Comparison of ENCODE assay signal across 8 mouse cellular contexts in genomic region chr17:25187784-25188149, GRCm38 (mm10). TPM values are rescaled to one million over a fixed set of nuclear protein-coding genes. Genes with fewer than 3 reads are reported as not detected.
DNase-seq lines count a peak whose midpoint lies in the region; ATAC-seq and TF ChIP-seq lines count a peak whose summit lies in the region.

No protein-coding gene starts in this region.

- TF ChIP-seq EP300 in MEL (IDR thresholded peaks at IDR 0.05; ENCODE audit: low read depth in 1 of 2, low read length in 2 of 2): no peak

- peak overlapping the region; percentile 84 for H3K27ac ChIP-seq in heart, embryonic 16.5 days (ENCODE audit: low read length)
- peak overlapping the region; percentile 61 for H3K27ac ChIP-seq in MEL (ENCODE audit: control insufficient read depth, low read depth, low read length)
- H3K27ac ChIP-seq in midbrain, embryonic 11.5 days (ENCODE audit: low read depth, low read length): peak overlapping the region; percentile 30; the same call in 1 of the 2 replicates

- H3K9me3 ChIP-seq in heart, embryonic 16.5 days (replicated peaks; ENCODE audit: control insufficient read depth, low read length): no peaks in the 10 kb centered on the region
- no peaks in the 10 kb centered on the region for H3K9me3 ChIP-seq in MEL (replicated peaks; ENCODE audit: insufficient read depth, low read length)
- H3K9me3 ChIP-seq in midbrain, embryonic 11.5 days (ENCODE audit: control insufficient read depth, low read length): no peaks in the 10 kb centered on the region

- peaks cover 37% of the 10 kb centered on the region for H3K79me2 ChIP-seq in MEL (ENCODE audit: control insufficient read depth, insufficient read depth, low read length, poor library complexity)

- no peak for TF ChIP-seq RAD21 in MEL (IDR thresholded peaks at IDR 0.05; ENCODE audit: low read depth, low read length)

- H3K36me3 ChIP-seq in heart, embryonic 16.5 days (ENCODE audit: control insufficient read depth, insufficient read depth): peaks cover 5% of the 10 kb centered on the region; the same call in 1 of the 2 replicates
- peaks cover 5 to 11% of the 10 kb centered on the region in 2 experiments; a peak in 3 of 4 replicates for H3K36me3 ChIP-seq in MEL (ENCODE audit: control insufficient read depth in 1 of 2, insufficient read depth in 2 of 2, low read length in 2 of 2)
- H3K36me3 ChIP-seq in midbrain, embryonic 11.5 days (ENCODE audit: control insufficient read depth, insufficient read depth, low read length): no peaks in the 10 kb centered on the region

- TF ChIP-seq CTCF in MEL (IDR thresholded peaks at IDR 0.05 in 2 of 3, conservative IDR thresholded peaks at IDR 0.05 in 1 of 3; ENCODE audit: control insufficient read depth in 1 of 3, insufficient read depth in 1 of 3, low read depth in 2 of 3, low read length in 3 of 3, poor library complexity in 1 of 3, severe bottlenecking in 1 of 3): no peak

- H3K4me1 ChIP-seq in heart, embryonic 16.5 days (ENCODE audit: control insufficient read depth, insufficient read depth, low read length): peaks cover 22% of the 10 kb centered on the region
- H3K4me1 ChIP-seq in MEL (ENCODE audit: control insufficient read depth in 1 of 2, insufficient read depth in 2 of 2, low read length in 2 of 2): peaks cover 4 to 18% of the 10 kb centered on the region in 2 experiments
- H3K4me1 ChIP-seq in midbrain, embryonic 11.5 days (ENCODE audit: control insufficient read depth, insufficient read depth, low read length): peaks cover 21% of the 10 kb centered on the region

- 0 out of 2 replicates have a peak, but pooled peaks cover 3% of the 10 kb centered on the region for H3K27me3 ChIP-seq in heart, embryonic 16.5 days (ENCODE audit: control insufficient read depth, insufficient read depth, low read length)
- no peaks in the 10 kb centered on the region for H3K27me3 ChIP-seq in MEL (ENCODE audit: control insufficient read depth in 1 of 2, insufficient read depth in 2 of 2, low read length in 2 of 2)
- no peaks in the 10 kb centered on the region for H3K27me3 ChIP-seq in midbrain, embryonic 11.5 days (ENCODE audit: control insufficient read depth, insufficient read depth, low read length)

- H3K4me3 ChIP-seq in heart, embryonic 16.5 days (ENCODE audit: low read length): peak overlapping the region; percentile 90
- H3K4me3 ChIP-seq in MEL (ENCODE audit: control insufficient read depth in 1 of 2, insufficient read depth in 1 of 2, low read depth in 2 of 2, low read length in 2 of 2): peak overlapping the region; percentile 66 to 98
- H3K4me3 ChIP-seq in midbrain, embryonic 11.5 days (ENCODE audit: low read depth, low read length): peak overlapping the region; percentile 98

- 6% methylated on average over 11 of the region's 11 CpGs for WGBS in heart, embryonic 16.5 days
- 7% methylated on average over 11 of the region's 11 CpGs for WGBS in midbrain, embryonic 11.5 days

- H3K4me2 ChIP-seq in heart, embryonic 16.5 days (ENCODE audit: low read depth, low read length): peak overlapping the region; percentile 79
- peak overlapping the region; percentile 80 for H3K4me2 ChIP-seq in midbrain, embryonic 11.5 days

- no peak; a peak in 1 of 4 replicates for TF ChIP-seq POLR2A in MEL (IDR thresholded peaks at IDR 0.05; ENCODE audit: control insufficient read depth in 1 of 2, insufficient read depth in 1 of 2, low read depth in 1 of 2, low read length in 2 of 2, poor library complexity in 1 of 2)

- no peak for ATAC-seq in heart, embryonic 16.5 days (replicated peaks; ENCODE audit: extremely low read depth, insufficient read depth, low FRiP score)
- no peak for ATAC-seq in midbrain, embryonic 11.5 days (ENCODE audit: low FRiP score)

- peak overlapping the region; percentile 95 for H3K9ac ChIP-seq in heart, embryonic 16.5 days (ENCODE audit: low read length)
- H3K9ac ChIP-seq in MEL (ENCODE audit: control insufficient read depth, low read depth, low read length, poor library complexity, severe bottlenecking): peak overlapping the region; percentile 75
- peak overlapping the region; percentile 86 for H3K9ac ChIP-seq in midbrain, embryonic 11.5 days (ENCODE audit: low read length)

- intact Hi-C loops in heart, postnatal 25 days (cut with DNase I): no loop called here
- intact Hi-C loops in heart, postnatal 36 days (cut with DNase I): loop anchor here (5.0 to 10.0 kb wide), 2 partner anchors 250 to 443 kb away; partner anchors contain the start of gene Mapk8ip3

- DNase-seq in heart, postnatal 25 days (ENCODE audit: low spot score): no peak
- DNase-seq in MEL (ENCODE audit: low read depth, low spot score): no peak
- peak; percentile 10 to 15 for DNase-seq in heart, postnatal 36 days
- peak; percentile 85 for DNase-seq in midbrain, embryonic 11.5 days (ENCODE audit: low spot score, missing footprints)
- no peak for DNase-seq in layer of hippocampus, postnatal 14 days (ENCODE audit: low spot score in 2 of 2)
- DNase-seq in thymus, postnatal 25 days: no peak
- no peak for DNase-seq in MN1 (ENCODE audit: low spot score)

TF ChIP-seq in MEL, 35 proteins besides CTCF, POLR2A, EP300 and RAD21 (continues in another document):
- no peak for TF ChIP-seq SIN3A (IDR thresholded peaks at IDR 0.05; ENCODE audit: low read length)
- no peak for TF ChIP-seq MAFK (IDR thresholded peaks at IDR 0.05; ENCODE audit: borderline replicate concordance, low read depth, low read length)
- TF ChIP-seq NELFE (IDR thresholded peaks at IDR 0.05; ENCODE audit: low read depth, low read length): no peak
- TF ChIP-seq TCF12 (IDR thresholded peaks at IDR 0.05; ENCODE audit: low read depth, low read length): no peak
- no peak for TF ChIP-seq ZNF384 (IDR thresholded peaks at IDR 0.05; ENCODE audit: low read depth, low read length)
- no peak for TF ChIP-seq TBP (IDR thresholded peaks at IDR 0.05; ENCODE audit: low read depth, low read length)
- TF ChIP-seq POLR2AphosphoS2 (IDR thresholded peaks at IDR 0.05; ENCODE audit: low read length): no peak
- TF ChIP-seq TAL1 (IDR thresholded peaks at IDR 0.05; ENCODE audit: low read length): no peak
- no peak for TF ChIP-seq MEF2A (IDR thresholded peaks at IDR 0.05; ENCODE audit: extremely low read depth, insufficient replicate concordance, low read depth, low read length, poor library complexity, severe bottlenecking)
- TF ChIP-seq SMC3 (IDR thresholded peaks at IDR 0.05; ENCODE audit: low read depth, low read length): no peak
- TF ChIP-seq ZC3H11A (IDR thresholded peaks at IDR 0.05; ENCODE audit: low read depth, low read length): no peak
- no peak for TF ChIP-seq GATA1 (IDR thresholded peaks at IDR 0.05; ENCODE audit: low read depth, low read length)
- TF ChIP-seq HCFC1 (IDR thresholded peaks at IDR 0.05; ENCODE audit: low read depth, low read length): no peak
- TF ChIP-seq USF2 (IDR thresholded peaks at IDR 0.05; ENCODE audit: borderline replicate concordance in 1 of 2, insufficient read depth in 1 of 2, low read depth in 1 of 2, low read length in 2 of 2): no peak

RNA-seq across cellular contexts. Expression of gene Unkl, which starts 0.4 kb away (rescaled TPM):
- polyA plus RNA-seq in heart, embryonic 16.5 days (2015; fragmentation: Nextera tagmentation; extraction: Ambion mirVana): 5.4 and 6.1 TPM in 2 replicates
- total RNA-seq in heart, postnatal 25 days (2021): 1 to 10 TPM; 8.4 to 9.6 TPM
- 16.6 and 18.0 TPM in 2 replicates for total RNA-seq in MEL (2012; rRNA removed)
- 10 to 100 TPM in 1 of 2 experiments, not detected in 1; 42.4 TPM for polyA plus RNA-seq in MEL (2012; ENCODE audit: insufficient read depth in 1 of 2, insufficient read length in 2 of 2, low read depth in 1 of 2, low replicate concordance in 2 of 2, missing spikeins in 1 of 2)
- 10 to 100 TPM in 1 of 2 experiments, 1 to 10 TPM in 1; 8.7 to 10.2 TPM for total RNA-seq in heart, postnatal 36 days (2021)
- 4.2 and 6.4 TPM in 2 replicates for polyA plus RNA-seq in midbrain, embryonic 11.5 days (2014; fragmentation: Nextera tagmentation; extraction: Ambion mirVana)
- 10 to 100 TPM; 33.9 to 37.0 TPM for total RNA-seq in layer of hippocampus, postnatal 14 days (2021)

RNA-seq across cellular contexts. Expression of gene BC003965, which starts 3.4 kb away (rescaled TPM):
- 27.0 and 29.6 TPM in 2 replicates for polyA plus RNA-seq in heart, embryonic 16.5 days (2015; fragmentation: Nextera tagmentation; extraction: Ambion mirVana)
- 10 to 100 TPM; 22.1 to 23.2 TPM for total RNA-seq in heart, postnatal 25 days (2021)
- total RNA-seq in MEL (2012; rRNA removed): 19.8 and 22.0 TPM in 2 replicates
- 10 to 100 TPM in 1 of 2 experiments, not detected in 1; 29.2 TPM for polyA plus RNA-seq in MEL (2012; ENCODE audit: insufficient read depth in 1 of 2, insufficient read length in 2 of 2, low read depth in 1 of 2, low replicate concordance in 2 of 2, missing spikeins in 1 of 2)
- total RNA-seq in heart, postnatal 36 days (2021): 10 to 100 TPM; 20.8 to 22.5 TPM
- polyA plus RNA-seq in midbrain, embryonic 11.5 days (2014; fragmentation: Nextera tagmentation; extraction: Ambion mirVana): 34.4 TPM in 2 replicates
- total RNA-seq in layer of hippocampus, postnatal 14 days (2021): 10 to 100 TPM; 17.8 to 19.2 TPM

RNA-seq across cellular contexts. Expression of gene Gm38655, which starts 12.5 kb away (rescaled TPM):
- polyA plus RNA-seq in heart, embryonic 16.5 days (2015; fragmentation: Nextera tagmentation; extraction: Ambion mirVana): 0.32 and 0.95 TPM in 2 replicates
- not detected for total RNA-seq in heart, postnatal 25 days (2021)
- not detected in 2 replicates for total RNA-seq in MEL (2012; rRNA removed)
- polyA plus RNA-seq in MEL (2012; ENCODE audit: insufficient read depth in 1 of 2, insufficient read length in 2 of 2, low read depth in 1 of 2, low replicate concordance in 2 of 2, missing spikeins in 1 of 2): not detected
- not detected for total RNA-seq in heart, postnatal 36 days (2021)
- not detected in 2 replicates for polyA plus RNA-seq in midbrain, embryonic 11.5 days (2014; fragmentation: Nextera tagmentation; extraction: Ambion mirVana)
- not detected for total RNA-seq in layer of hippocampus, postnatal 14 days (2021)

RNA-seq across cellular contexts. Expression of gene Ccdc154, which starts 25.5 kb away (rescaled TPM):
- not detected in 2 replicates for polyA plus RNA-seq in heart, embryonic 16.5 days (2015; fragmentation: Nextera tagmentation; extraction: Ambion mirVana)
- not detected for total RNA-seq in heart, postnatal 25 days (2021)
- total RNA-seq in MEL (2012; rRNA removed): 0.10 and 0.12 TPM in 2 replicates
- under 1 TPM in 1 of 2 experiments, not detected in 1; 0.19 TPM for polyA plus RNA-seq in MEL (2012; ENCODE audit: insufficient read depth in 1 of 2, insufficient read length in 2 of 2, low read depth in 1 of 2, low replicate concordance in 2 of 2, missing spikeins in 1 of 2)
- not detected for total RNA-seq in heart, postnatal 36 days (2021)
- not detected in 2 replicates for polyA plus RNA-seq in midbrain, embryonic 11.5 days (2014; fragmentation: Nextera tagmentation; extraction: Ambion mirVana)
- total RNA-seq in layer of hippocampus, postnatal 14 days (2021): under 1 TPM in 1 of 2 experiments, not detected in 1; 0.26 TPM

RNA-seq across cellular contexts. Expression of gene Gnptg, which starts 52.2 kb away (rescaled TPM):
- polyA plus RNA-seq in heart, embryonic 16.5 days (2015; fragmentation: Nextera tagmentation; extraction: Ambion mirVana): 23.8 and 25.7 TPM in 2 replicates
- total RNA-seq in heart, postnatal 25 days (2021): 10 to 100 TPM; 10.8 to 12.3 TPM
- 7.7 and 8.7 TPM in 2 replicates for total RNA-seq in MEL (2012; rRNA removed)
- polyA plus RNA-seq in MEL (2012; ENCODE audit: insufficient read depth in 1 of 2, insufficient read length in 2 of 2, low read depth in 1 of 2, low replicate concordance in 2 of 2, missing spikeins in 1 of 2): 10 to 100 TPM in 1 of 2 experiments, not detected in 1; 10.8 TPM
- total RNA-seq in heart, postnatal 36 days (2021): 10 to 100 TPM; 13.9 TPM
- 59.5 and 63.2 TPM in 2 replicates for polyA plus RNA-seq in midbrain, embryonic 11.5 days (2014; fragmentation: Nextera tagmentation; extraction: Ambion mirVana)
- 10 to 100 TPM; 64.4 to 71.9 TPM for total RNA-seq in layer of hippocampus, postnatal 14 days (2021)

Comparison
In these comparisons a context has a peak if more than half of its experiments do, and no peak if none do; other contexts are left out.
1. DNase-seq: peak in heart, postnatal 36 days (2 of 2) and midbrain, embryonic 11.5 days (single experiment); none in heart, postnatal 25 days (single experiment), MEL (single experiment), layer of hippocampus, postnatal 14 days (0 of 2), thymus, postnatal 25 days (single experiment) and MN1 (single experiment).
2. H3K27ac ChIP-seq: peak in every context shown above with its lines; median percentile 84 in heart, embryonic 16.5 days; 61 in MEL; 30 in midbrain, embryonic 11.5 days.
3. Peak in every context shown above with its lines, with median percentiles within 50 percentile points of each other: H3K4me3 ChIP-seq and H3K9ac ChIP-seq.